Mouse (Mus musculus): ENCODE measurements around the gene Gga1. TPM values are rescaled to one million over a fixed set of nuclear protein-coding genes. Genes with fewer than 3 reads are reported as not detected.

The Gga1 gene
- polyA plus RNA-seq, 1 experiment from 2014 or later, result 46.5 TPM

DNA sequence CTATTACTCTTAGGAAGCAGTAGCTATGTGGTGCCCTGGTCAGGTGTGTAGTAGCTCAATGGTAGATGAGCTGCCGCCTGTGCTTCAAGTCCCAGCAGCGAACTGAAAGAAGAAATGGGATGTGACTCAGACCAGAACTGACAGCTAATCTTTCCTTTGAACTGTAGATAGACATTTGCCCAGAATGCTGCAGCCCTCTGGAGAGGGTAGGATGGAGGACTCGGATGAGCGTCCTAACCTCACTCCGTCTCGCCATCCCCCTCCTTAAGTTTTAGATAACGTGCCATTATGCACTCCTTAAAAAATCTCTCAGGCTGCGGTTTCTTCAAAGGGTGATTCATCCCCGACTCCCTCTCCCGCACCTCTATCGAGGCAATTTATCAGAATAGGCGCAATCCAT lies 42.9 kb downstream of the Gga1 start:
- no peak overlapping the region for H3K4me2 ChIP-seq (replicated peaks)
- no peak overlapping the region for H3K27ac ChIP-seq

DNA sequence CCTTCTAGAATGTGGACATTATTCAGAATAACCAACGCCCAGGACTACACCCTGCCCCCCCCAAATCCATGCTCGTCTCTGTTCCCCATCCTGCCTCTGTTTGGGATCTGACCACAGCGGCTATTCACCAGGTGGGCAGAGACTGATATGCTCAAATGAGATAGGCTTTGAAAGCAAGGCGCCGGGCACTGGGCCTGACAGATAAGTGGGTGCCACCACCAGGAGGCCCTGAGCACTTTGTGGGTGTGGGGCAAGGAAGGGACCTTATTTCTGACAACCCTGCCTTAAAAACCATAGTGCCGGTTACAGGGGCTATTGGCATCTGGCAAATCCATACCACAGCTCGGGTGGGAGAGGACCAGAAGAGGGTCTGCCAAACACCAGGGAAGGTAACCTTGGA lies 45.7 kb downstream of the Gga1 start:
- ATAC-seq (ENCODE audit: low FRiP score, low read depth), result no peak
- H3K27ac ChIP-seq, result no peak overlapping the region
- H3K27me3 ChIP-seq, result no peaks in the 10 kb centered on the region
- no peak overlapping the region for H3K9ac ChIP-seq
- WGBS, result 86% methylated on average over 7 of the region's 7 CpGs
- H3K9me3 ChIP-seq, result no peaks in the 10 kb centered on the region
- H3K4me2 ChIP-seq (replicated peaks), result no peak overlapping the region
- H3K4me3 ChIP-seq, result no peak overlapping the region
- H3K4me1 ChIP-seq, result peaks cover 36% of the 10 kb centered on the region
- peaks cover 18% of the 10 kb centered on the region for H3K36me3 ChIP-seq

More for the DNA sequence above, 42.9 kb downstream of the Gga1 start:
- H3K27me3 ChIP-seq, result no peaks in the 10 kb centered on the region
- ATAC-seq (ENCODE audit: low FRiP score, low read depth), result no peak
- WGBS, result 75% methylated on average over 12 of the region's 12 CpGs
- H3K36me3 ChIP-seq, result peaks cover 24% of the 10 kb centered on the region
- no peak overlapping the region for H3K4me3 ChIP-seq
- H3K9ac ChIP-seq, result no peak overlapping the region
- peaks cover 31% of the 10 kb centered on the region for H3K4me1 ChIP-seq
- H3K9me3 ChIP-seq, result no peaks in the 10 kb centered on the region

DNA sequence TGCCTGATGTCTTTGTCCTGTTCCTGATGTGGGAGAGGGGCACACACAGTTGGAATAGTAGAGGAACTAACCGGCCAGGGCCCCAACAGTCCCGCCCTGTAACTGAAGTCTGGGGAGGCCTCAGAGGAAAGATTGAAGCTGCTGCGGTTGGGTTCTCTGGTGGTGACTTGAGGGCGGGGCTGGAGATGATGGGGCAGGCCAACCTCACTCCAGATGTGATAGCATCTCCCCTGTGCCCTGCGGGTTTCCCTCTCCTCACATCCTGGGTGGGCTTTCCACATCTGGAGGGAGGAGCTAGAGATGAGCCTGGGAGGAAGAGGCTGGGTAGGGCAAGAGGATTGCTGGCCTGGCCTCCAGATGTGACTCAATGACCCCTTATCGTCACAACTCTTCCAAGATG lies 46.6 kb downstream of the Gga1 start:
- no peaks in the 10 kb centered on the region for H3K27me3 ChIP-seq
- no peak overlapping the region for H3K27ac ChIP-seq
- H3K4me3 ChIP-seq, result no peak overlapping the region
- ATAC-seq (ENCODE audit: low FRiP score, low read depth), result no peak
- no peak overlapping the region for H3K4me2 ChIP-seq (replicated peaks)
- no peak overlapping the region for H3K9ac ChIP-seq
- H3K9me3 ChIP-seq, result no peaks in the 10 kb centered on the region
- H3K36me3 ChIP-seq, result peaks cover 13% of the 10 kb centered on the region
- WGBS, result 42% methylated on average over 6 of the region's 6 CpGs
- peaks cover 40% of the 10 kb centered on the region for H3K4me1 ChIP-seq

DNA sequence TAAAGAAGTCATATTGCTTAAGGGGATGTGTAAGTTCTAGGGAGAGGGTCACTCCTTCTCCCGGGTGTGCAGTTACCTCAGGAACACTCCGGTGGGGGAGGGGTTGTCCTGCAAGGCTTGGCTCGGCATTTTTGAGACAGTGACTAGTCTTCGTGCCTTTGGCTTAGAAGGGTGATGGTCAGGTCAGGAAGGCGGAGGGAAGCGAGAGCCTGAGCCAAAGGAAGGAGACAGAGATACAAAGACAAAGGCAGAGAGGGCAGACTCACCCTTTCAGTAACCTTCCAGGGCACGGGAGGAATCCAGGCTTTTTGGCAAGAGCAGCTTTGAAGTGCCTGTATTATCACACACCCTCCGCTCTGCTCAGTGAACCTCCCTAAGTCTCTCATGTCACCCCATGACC lies 48.1 kb downstream of the Gga1 start:
- peak overlapping the region; percentile 72 for H3K9ac ChIP-seq
- peak overlapping the region; percentile 95; the same call in 1 of the 2 replicates for H3K4me2 ChIP-seq (replicated peaks)
- no peak overlapping the region for H3K4me3 ChIP-seq
- no peak for ATAC-seq (ENCODE audit: low FRiP score, low read depth)
- H3K27me3 ChIP-seq, result no peaks in the 10 kb centered on the region
- peaks cover 11% of the 10 kb centered on the region for H3K36me3 ChIP-seq
- peaks cover 47% of the 10 kb centered on the region for H3K4me1 ChIP-seq
- H3K27ac ChIP-seq, result peak overlapping the region; percentile 99
- H3K9me3 ChIP-seq, result no peaks in the 10 kb centered on the region
- WGBS, result 47% methylated on average over 8 of the region's 8 CpGs

DNA sequence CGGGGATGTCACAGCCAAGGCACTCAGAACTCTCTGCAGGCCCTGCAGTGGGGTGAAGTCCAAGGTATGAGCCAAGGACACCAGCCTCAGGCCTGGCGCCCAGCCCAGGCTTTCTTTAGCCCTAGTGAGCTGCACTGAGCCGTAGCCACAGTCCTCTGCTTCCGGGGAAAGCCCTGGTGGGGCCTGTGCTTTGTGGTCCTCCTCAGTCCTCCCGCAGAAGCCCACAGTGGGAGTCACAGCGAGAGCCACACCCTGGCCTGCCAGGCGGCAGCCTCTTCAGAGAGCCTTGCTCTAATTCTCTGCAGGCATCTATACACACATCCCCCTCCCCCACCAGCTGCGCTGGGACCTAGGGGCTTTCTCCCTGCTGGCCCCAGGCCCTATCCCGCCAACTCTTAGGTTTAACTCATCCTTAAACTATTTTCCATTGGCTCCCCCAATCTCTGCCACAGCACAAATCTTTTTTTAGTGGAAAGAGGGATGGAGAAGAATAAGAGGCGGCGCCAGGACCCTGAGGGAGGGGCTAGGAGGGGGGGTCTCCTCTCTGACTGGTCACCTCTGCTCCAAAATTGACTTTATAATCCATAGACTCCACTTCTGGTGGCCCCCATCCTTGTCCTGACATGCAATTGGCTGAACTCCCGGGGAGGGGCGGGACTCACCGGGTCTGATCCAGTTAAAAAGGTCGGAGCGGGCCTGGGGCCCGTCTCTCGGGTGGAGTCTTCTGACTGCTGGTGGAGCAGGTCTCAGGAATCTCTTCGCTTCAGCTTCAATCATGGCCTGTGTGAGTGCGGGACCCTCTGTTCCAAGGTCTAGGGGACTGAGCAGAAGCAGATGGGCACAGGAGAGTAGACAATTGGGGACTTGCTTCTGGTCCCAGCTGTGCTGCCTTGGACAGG lies 49.3 kb downstream of the Gga1 start, which contains the start of gene Lgals1:
Gene Lgals1 (plus strand): TSS at position 705 of the 899 bp plus-strand sequence.
- Histone ChIP-seq H3K4me1 (peaks cover 47% of the 10 kb centered on the region), H3K9me3 (no peaks in the 10 kb centered on the region), H3K4me3 (peak within 1 kb of the TSS; percentile 62), H3K36me3 (peaks cover 20% of the 10 kb centered on the region), H3K9ac (peak within 1 kb of the TSS; percentile 77), H3K27ac (peak within 1 kb of the TSS; percentile 99), H3K27me3 (no peaks in the 10 kb centered on the region), H3K4me2 (replicated peaks) (peak within 1 kb of the TSS; percentile 95)
- WGBS, result 3% methylated on average over 20 of the region's 20 CpGs
- peak; percentile 91 for ATAC-seq (ENCODE audit: low FRiP score, low read depth)

DNA sequence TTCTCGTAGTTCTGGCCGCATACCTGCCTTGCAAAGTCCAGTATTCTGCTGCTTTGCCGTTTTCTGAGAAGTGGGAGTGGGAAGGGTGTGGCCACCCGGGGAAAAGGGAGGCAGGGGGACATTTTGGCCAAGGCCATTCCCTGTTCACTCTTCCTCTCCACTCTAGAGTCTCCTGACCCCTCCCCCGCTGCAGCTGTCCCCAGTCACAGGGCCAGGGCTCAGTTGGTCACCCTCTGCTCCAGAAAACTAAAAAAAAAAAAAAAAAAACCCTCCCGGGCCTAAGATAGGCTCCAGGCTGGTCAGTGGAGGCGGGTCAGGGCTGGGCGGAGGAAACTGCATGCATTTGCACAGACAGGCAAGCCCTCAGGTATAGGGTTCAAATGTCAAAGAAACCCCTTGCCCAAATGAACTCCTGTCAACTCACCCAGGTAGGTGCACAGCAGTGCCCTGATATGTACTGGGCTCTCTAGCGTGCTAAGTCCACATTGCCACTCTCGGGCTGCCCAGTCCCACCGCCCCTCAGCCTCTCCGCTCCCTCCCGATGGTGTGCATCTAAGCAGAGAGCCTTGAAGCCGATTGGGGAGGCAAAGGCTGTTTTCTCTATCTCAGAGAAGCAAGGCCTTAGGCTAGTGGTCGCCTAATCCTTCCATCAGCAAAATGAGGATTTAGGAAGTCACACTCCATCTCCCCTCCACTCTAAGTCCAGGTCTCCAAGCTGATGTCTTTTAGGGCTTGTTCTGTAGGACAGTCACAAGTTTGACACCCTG lies 50.2 kb downstream of the Gga1 start:
- H3K9me3 ChIP-seq, result no peaks in the 10 kb centered on the region
- H3K9ac ChIP-seq, result peak overlapping the region; percentile 77
- WGBS, result 12% methylated on average over 15 of the region's 15 CpGs
- H3K36me3 ChIP-seq, result peaks cover 20% of the 10 kb centered on the region
- H3K27ac ChIP-seq, result peak overlapping the region; percentile 99
- no peak for ATAC-seq (ENCODE audit: low FRiP score, low read depth)
- peak overlapping the region; percentile 95 for H3K4me2 ChIP-seq (replicated peaks)
- H3K27me3 ChIP-seq, result no peaks in the 10 kb centered on the region
- H3K4me1 ChIP-seq, result peaks cover 47% of the 10 kb centered on the region
- peak overlapping the region; percentile 62 for H3K4me3 ChIP-seq

DNA sequence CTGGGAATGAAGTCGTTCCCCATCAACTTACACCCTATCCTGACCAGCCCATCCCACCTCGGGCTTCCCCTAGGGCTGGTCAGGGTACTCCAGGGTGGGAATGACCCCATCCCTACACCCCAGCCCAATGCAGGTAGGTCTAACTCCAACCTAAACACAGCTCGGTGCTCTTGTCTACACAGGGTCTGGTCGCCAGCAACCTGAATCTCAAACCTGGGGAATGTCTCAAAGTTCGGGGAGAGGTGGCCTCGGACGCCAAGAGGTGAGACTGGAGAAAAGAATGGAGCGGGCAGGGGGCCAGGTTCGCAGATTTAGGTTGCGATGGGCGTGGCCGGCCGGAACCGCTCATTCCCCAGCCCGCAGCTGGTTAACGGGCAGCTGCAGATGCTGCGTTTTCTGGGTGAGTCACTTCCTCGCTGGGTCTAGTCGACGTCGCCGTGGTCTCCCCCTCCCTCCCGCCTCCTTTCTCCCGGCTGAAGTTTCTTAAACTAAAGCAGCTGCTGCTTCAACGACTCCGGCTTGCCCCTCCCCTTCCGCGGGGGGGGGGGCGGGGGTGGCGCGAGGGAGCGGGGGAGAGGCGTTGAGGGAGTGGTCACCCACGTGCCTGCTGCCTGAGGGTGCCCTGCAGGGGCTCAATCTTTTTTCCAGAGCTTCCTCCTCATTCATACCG lies 50.9 kb downstream of the Gga1 start:
- Histone ChIP-seq H3K27me3 (no peaks in the 10 kb centered on the region), H3K4me3 (peak overlapping the region; percentile 62), H3K4me2 (replicated peaks) (peak overlapping the region; percentile 95), H3K36me3 (peaks cover 20% of the 10 kb centered on the region), H3K4me1 (peaks cover 47% of the 10 kb centered on the region), H3K9ac (peak overlapping the region; percentile 77), H3K27ac (peak overlapping the region; percentile 99), H3K9me3 (no peaks in the 10 kb centered on the region)
- WGBS, result under 1% methylated on average over 34 of the region's 35 CpGs
- ATAC-seq (ENCODE audit: low FRiP score, low read depth), result peak; percentile 71

DNA sequence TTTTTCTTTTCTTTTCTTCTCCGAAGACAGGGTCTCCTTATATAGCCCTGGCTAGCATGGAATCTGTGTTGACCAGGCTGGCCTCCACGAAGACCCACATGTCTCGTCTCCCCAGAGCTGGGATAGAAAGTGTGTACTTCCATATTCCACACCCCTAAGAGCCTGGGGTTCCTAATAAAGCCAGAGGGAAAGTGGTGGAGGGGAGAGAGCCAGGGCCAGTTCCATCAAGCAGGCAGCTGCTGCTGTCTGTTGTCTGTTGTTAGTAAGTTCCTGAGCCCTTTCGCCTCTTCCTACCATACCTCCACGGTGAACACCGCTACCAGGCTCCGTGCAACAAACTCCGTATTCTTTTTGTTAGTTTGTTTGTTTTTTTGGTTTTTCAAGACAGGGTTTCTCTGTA lies 51.5 kb downstream of the Gga1 start:
- peaks cover 20% of the 10 kb centered on the region for H3K36me3 ChIP-seq
- 44% methylated on average over 8 of the region's 8 CpGs for WGBS
- H3K4me1 ChIP-seq, result peaks cover 42% of the 10 kb centered on the region
- H3K9ac ChIP-seq, result peak overlapping the region; percentile 55
- H3K27ac ChIP-seq, result peak overlapping the region; percentile 99
- H3K4me3 ChIP-seq, result peak overlapping the region; percentile 62
- no peak for ATAC-seq (ENCODE audit: low FRiP score, low read depth)
- H3K9me3 ChIP-seq, result no peaks in the 10 kb centered on the region
- peak overlapping the region; percentile 95 for H3K4me2 ChIP-seq (replicated peaks)
- H3K27me3 ChIP-seq, result no peaks in the 10 kb centered on the region

DNA sequence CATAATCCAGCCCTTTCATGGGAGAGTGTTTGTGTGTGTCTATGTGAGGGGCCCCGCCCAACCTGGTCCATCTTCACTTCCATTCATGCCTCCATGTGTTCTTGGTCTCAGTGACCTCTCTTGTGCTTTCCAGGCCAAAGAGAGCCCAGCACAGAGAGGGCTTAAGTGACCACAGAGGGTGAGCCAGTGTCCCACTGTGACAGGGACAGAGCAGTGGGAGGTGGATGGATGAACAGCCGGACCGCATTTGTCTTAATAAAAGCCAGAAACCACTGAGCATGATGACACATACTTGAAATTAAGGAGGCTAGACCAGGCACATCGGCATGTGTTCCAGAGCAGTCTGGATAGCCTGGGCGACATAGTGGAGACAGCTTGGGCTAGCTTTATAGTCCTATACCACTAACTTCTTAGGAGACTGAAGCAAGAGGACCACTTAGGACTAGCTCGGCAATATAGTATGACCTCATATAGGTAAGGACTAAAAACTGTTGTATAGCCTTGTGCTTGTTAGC lies 53.3 kb downstream of the Gga1 start:
- Histone ChIP-seq H3K4me3 (no peak overlapping the region), H3K4me1 (peaks cover 36% of the 10 kb centered on the region), H3K9me3 (no peaks in the 10 kb centered on the region), H3K27ac (no peak overlapping the region), H3K27me3 (no peaks in the 10 kb centered on the region), H3K36me3 (peaks cover 20% of the 10 kb centered on the region), H3K9ac (no peak overlapping the region), H3K4me2 (replicated peaks) (no peak overlapping the region)
- 95% methylated on average over 6 of the region's 6 CpGs for WGBS
- ATAC-seq (ENCODE audit: low FRiP score, low read depth), result no peak

DNA sequence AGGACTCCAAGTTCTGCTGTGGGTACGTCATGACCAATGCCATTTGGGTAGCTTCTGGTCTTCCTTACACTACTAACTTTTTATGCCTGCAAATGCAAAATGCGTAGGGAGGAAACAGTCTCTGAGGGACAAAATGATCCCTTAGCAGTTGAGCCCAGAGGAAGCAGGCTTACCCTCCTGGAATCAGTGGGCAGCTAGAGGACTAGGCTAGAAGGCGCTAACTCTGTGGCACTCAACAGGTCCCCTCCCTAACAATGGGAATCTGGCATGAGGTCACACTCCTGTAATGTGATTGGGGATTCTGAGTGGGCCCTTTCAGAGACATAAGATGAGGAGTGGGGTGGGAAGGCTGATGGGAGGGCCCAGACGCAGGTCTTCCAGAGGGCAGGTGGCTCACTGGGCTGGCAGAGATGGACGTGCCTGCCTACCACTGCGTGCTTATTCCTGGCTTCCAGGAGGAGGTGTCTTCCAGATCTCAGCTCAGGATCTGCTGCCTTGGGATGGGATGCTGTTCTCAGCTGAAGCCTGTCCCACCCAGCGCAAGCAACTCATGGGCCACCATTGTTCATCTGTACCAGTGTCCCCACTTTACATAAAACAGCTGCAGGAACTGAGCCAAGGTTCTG lies 53.9 kb downstream of the Gga1 start:
- H3K4me1 ChIP-seq, result peaks cover 35% of the 10 kb centered on the region

DNA sequence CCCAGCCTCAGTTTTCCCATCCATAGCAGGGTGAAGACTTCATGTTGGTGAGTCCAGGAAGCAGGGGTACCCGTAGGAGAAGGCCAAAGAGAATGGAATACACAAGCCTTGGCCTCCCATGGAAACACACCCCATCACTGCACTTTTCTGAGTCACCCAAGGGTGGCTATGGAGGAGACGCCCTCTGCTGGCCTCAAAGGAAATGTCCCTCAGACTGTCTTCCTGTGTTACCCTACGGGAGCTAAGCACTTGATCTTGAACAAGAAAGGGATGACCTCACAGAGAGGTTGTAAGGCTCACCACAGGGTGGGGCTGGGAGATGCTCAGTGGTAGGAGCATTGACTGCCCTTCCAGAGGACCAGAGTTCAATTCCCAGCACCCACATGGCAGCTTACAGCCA lies 54.6 kb downstream of the Gga1 start:
- 28% methylated on average over 3 of the region's 3 CpGs for WGBS
- ATAC-seq (ENCODE audit: low FRiP score, low read depth), result no peak
- no peak overlapping the region for H3K9ac ChIP-seq
- H3K4me1 ChIP-seq, result peaks cover 36% of the 10 kb centered on the region
- H3K9me3 ChIP-seq, result no peaks in the 10 kb centered on the region
- no peaks in the 10 kb centered on the region for H3K27me3 ChIP-seq
- H3K4me3 ChIP-seq, result no peak overlapping the region
- no peak overlapping the region for H3K4me2 ChIP-seq (replicated peaks)
- peaks cover 22% of the 10 kb centered on the region for H3K36me3 ChIP-seq
- no peak overlapping the region; the same call in 1 of the 2 replicates for H3K27ac ChIP-seq

More for the DNA sequence above, 53.9 kb downstream of the Gga1 start:
- H3K4me3 ChIP-seq, result no peak overlapping the region
- H3K27ac ChIP-seq, result peak overlapping the region; percentile 48; the same call in 1 of the 2 replicates
- H3K4me2 ChIP-seq (replicated peaks), result no peak overlapping the region
- H3K36me3 ChIP-seq, result peaks cover 20% of the 10 kb centered on the region
- no peak for ATAC-seq (ENCODE audit: low FRiP score, low read depth)
- no peak overlapping the region for H3K9ac ChIP-seq
- H3K27me3 ChIP-seq, result no peaks in the 10 kb centered on the region
- 82% methylated on average over 7 of the region's 7 CpGs for WGBS
- H3K9me3 ChIP-seq, result no peaks in the 10 kb centered on the region

Data from limb, embryonic 13.5 days (tissue).